Mouse (Mus musculus) C2C12 (cell line): ENCODE results near the gene Scn1b. TPM values are rescaled to one million over a fixed set of nuclear protein-coding genes. Genes with fewer than 3 reads are reported as not detected.
A peak's percentile ranks its signal among the peaks of the same experiment; 100 is the strongest.

Experiments used
- H3K27me3 ChIP-seq: one replicate; pipeline ENCODE4 v1.6.1; 2011; ENCODE audit not compliant: control insufficient read depth, insufficient read depth, insufficient read length
- H3K36me3 ChIP-seq: one replicate; pipeline ENCODE4 v1.6.1; 2011; ENCODE audit not compliant: control insufficient read depth, insufficient read depth
- H3K4me3 ChIP-seq: one replicate; pipeline ENCODE4 v1.5.1; 2011; ENCODE audit warnings: mild to moderate bottlenecking, control low read depth; ENCODE audit not compliant: poor library complexity, insufficient read depth, severe bottlenecking
- H3K79me2 ChIP-seq: one replicate; pipeline ENCODE4 v1.6.1; 2011; ENCODE audit not compliant: control insufficient read depth, insufficient read depth
- H3K79me3 ChIP-seq: one replicate; pipeline ENCODE4 v1.6.1; 2011; ENCODE audit warnings: low read depth, control low read depth
- H3ac ChIP-seq: one replicate; pipeline ENCODE3; 2011; ENCODE audit warnings: low read depth; ENCODE audit not compliant: control insufficient read depth, insufficient read length
- CEBPB ChIP-seq: IDR thresholded peaks from one replicate; pipeline ENCODE4 v1.6.1; 2011; ENCODE audit warnings: low read depth, mild to moderate bottlenecking, control low read depth, moderate library complexity
- CTCF ChIP-seq: IDR thresholded peaks from one replicate; pipeline ENCODE4 v1.5.1; 2011; ENCODE audit not compliant: control insufficient read depth, insufficient read depth, insufficient read length
- FOSL1 ChIP-seq: IDR thresholded peaks from one replicate; pipeline ENCODE4 v1.8.0; 2011; ENCODE audit warnings: mild to moderate bottlenecking, low read length; ENCODE audit not compliant: poor library complexity, insufficient read depth, severe bottlenecking
- MAX ChIP-seq: IDR thresholded peaks from one replicate; pipeline ENCODE4 v1.6.1; 2011; ENCODE audit warnings: mild to moderate bottlenecking, control low read depth
- MYOD1 ChIP-seq: IDR thresholded peaks from one replicate; pipeline ENCODE4 v1.6.1; 2011; ENCODE audit warnings: low read depth; ENCODE audit not compliant: control insufficient read depth, insufficient read length
- MYOG ChIP-seq: IDR thresholded peaks from one replicate; pipeline ENCODE4 v1.6.1; 2011; ENCODE audit not compliant: control insufficient read depth, insufficient read length; ENCODE audit errors: extremely low read depth
- USF1 ChIP-seq: IDR thresholded peaks from one replicate; pipeline ENCODE4 v1.6.1; 2011; ENCODE audit warnings: low read depth, mild to moderate bottlenecking, control low read depth, moderate library complexity
- polyA plus RNA-seq: library from polyadenylated mRNA; unstranded; fragments of >200 nt; fragmentation: generic; extraction: Trizol; gene quantifications from one replicate; pipeline ENCODE4 v1.2.1, GENCODE M21; 2012; ENCODE audit warnings: missing spikeins

Gene Scn1b
- polyA plus RNA-seq, 1 experiment, result 2.3 TPM

DNA sequence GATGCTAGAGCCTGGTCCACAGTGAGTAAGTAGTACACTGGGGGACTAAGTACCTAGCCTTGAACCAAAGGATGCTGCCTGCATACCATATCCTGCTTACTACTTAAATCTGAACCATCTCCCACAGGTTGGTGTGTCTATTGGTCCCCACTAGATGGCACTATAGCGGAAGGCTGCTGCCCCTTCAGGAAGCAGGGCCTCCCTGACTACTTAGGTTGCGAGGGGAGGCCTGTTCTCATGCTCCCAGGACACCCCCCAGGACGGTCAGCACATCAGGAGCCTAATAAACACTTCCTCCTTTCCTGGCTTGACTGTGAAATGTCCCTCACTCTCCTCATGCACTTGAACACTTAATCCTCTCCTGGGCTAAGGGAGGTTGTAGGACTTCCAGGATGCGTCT is 4.0 kb upstream of the Scn1b start:
- H3K4me3 ChIP-seq, result no peak overlapping the region
- TF ChIP-seq USF1 (no peak), MYOG (no peak), CTCF (peak; percentile 41)
- H3K79me3 ChIP-seq, result no peaks in the 10 kb centered on the region
- no peaks in the 10 kb centered on the region for H3K79me2 ChIP-seq
- peaks cover 6% of the 10 kb centered on the region for H3K27me3 ChIP-seq
- H3ac ChIP-seq, result no peak overlapping the region
- peaks cover 9% of the 10 kb centered on the region for H3K36me3 ChIP-seq

DNA sequence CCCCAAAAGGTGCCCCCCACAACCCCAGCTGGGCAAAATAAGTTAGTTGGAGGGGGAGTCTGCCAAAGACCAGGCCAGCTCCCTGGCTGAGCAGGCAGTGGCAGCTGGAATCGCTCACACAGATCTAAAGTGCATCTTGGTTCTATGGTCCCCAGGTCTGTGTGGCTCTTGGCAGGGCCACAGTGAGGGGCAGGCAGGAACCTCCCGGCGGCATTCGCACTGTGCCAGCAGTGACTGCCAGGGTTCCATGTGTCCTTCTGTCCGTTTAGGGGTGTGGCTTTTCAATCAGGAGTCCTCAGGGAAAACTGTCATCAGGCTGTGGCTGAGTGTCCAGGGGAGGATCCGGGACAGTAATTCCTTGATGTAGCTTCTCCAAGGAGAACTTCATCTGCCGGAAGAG is 3.4 kb upstream of the Scn1b start:
- no peaks in the 10 kb centered on the region for H3K79me2 ChIP-seq
- peaks cover 9% of the 10 kb centered on the region for H3K36me3 ChIP-seq
- H3ac ChIP-seq, result no peak overlapping the region
- peaks cover 7% of the 10 kb centered on the region for H3K27me3 ChIP-seq
- no peak overlapping the region for H3K4me3 ChIP-seq
- H3K79me3 ChIP-seq, result no peaks in the 10 kb centered on the region
- no peak for TF ChIP-seq MYOG
- no peak for TF ChIP-seq CTCF
- no peak for TF ChIP-seq FOSL1
- no peak for TF ChIP-seq USF1
- TF ChIP-seq MAX, result no peak
- TF ChIP-seq MYOD1, result no peak

DNA sequence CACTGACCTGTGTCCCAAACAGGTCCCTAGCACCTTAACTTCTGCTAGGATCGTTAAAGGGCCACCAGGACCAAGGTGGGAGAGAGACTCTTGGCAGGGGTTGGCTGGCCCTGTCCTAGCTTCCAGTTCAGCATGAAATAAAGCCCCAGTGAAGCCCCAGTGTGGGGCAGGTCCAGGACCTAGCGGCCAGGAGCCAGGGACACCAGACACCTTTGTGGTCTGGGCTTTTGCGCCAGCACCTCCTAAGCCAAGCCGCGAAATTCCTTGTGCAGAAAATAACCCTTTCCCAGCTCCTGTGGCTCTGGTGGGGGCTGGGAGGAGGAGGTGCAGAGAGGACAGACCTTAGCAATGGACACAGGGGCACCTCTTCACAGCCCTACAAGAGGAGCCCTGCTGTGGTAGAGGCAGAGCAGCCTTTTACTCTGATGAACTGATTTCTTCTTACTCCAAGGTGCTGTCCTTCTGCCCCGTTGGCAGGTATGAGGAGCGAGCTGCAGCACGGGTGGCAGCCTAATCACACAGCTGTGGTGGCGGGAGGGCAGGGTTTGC is 1.4 kb upstream of the Scn1b start:
- Histone ChIP-seq H3K79me2 (no peaks in the 10 kb centered on the region), H3K27me3 (peaks cover 11% of the 10 kb centered on the region)

DNA sequence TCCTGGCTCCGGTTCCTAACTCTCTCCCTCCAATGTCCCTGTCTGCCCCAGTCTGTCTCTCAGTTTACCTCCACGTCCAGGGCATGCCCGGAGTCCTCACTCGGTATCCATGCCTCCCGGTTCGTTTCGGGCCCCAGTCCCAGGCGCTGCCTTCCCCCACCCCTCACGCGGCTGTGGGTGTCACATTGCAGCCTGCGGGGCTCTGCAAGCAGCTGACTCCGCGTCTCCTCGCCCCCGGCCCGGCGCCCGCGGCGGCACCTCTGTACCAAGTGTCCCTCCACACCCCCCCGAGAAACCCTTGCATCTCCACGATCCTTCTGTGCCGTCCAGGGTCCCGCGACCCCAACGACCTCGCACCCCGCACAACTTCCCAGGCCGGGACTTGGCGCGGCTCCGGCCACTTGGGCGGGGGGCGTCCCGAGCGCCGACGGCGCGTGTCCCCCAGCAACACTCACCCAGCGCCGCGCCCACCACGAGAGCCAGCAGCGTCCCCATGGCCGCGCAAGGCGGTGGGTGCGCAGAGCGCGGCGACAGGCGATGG is 522 bp downstream of the Scn1b start:
- H3K79me3 ChIP-seq, result no peaks in the 10 kb centered on the region
- no peaks in the 10 kb centered on the region for H3K36me3 ChIP-seq
- TF ChIP-seq MYOD1, result no peak
- no peak for TF ChIP-seq CTCF
- H3K27me3 ChIP-seq, result peaks cover 11% of the 10 kb centered on the region
- no peaks in the 10 kb centered on the region for H3K79me2 ChIP-seq
- H3K4me3 ChIP-seq, result peak overlapping the region; percentile 25
- H3ac ChIP-seq, result peak overlapping the region; percentile 80

More for the DNA sequence above, 1.4 kb upstream of the Scn1b start:
- no peak overlapping the region for H3ac ChIP-seq
- H3K79me3 ChIP-seq, result no peaks in the 10 kb centered on the region
- peaks cover 9% of the 10 kb centered on the region for H3K36me3 ChIP-seq
- TF ChIP-seq FOSL1 (no peak), MAX (no peak), CTCF (no peak), MYOG (no peak), USF1 (no peak), MYOD1 (no peak), CEBPB (no peak)
- H3K4me3 ChIP-seq, result no peak overlapping the region

- no peak overlapping the region for H3ac ChIP-seq
- no peaks in the 10 kb centered on the region for H3K79me2 ChIP-seq
- no peak overlapping the region for H3K4me3 ChIP-seq
- no peak for TF ChIP-seq MYOD1
- TF ChIP-seq USF1, result no peak
- no peak for TF ChIP-seq CEBPB
- TF ChIP-seq MYOG, result no peak
- TF ChIP-seq CTCF, result no peak
- no peak for TF ChIP-seq MAX
- TF ChIP-seq FOSL1, result no peak
- H3K36me3 ChIP-seq, result no peaks in the 10 kb centered on the region
- H3K79me3 ChIP-seq, result no peaks in the 10 kb centered on the region
- peaks cover 11% of the 10 kb centered on the region for H3K27me3 ChIP-seq
Measured at GRCm38 (mm10) chr7:31125116-31125515, 1.7 kb downstream of the Scn1b start.

GRCm38 (mm10) chr7:31124381-31124780 is 2.4 kb downstream of the Scn1b start:
- H3K79me3 ChIP-seq, result no peaks in the 10 kb centered on the region
- peaks cover 15% of the 10 kb centered on the region for H3K27me3 ChIP-seq
- H3ac ChIP-seq, result no peak overlapping the region
- H3K36me3 ChIP-seq, result no peaks in the 10 kb centered on the region
- TF ChIP-seq FOSL1 (no peak), MAX (no peak), MYOD1 (no peak), CEBPB (no peak), MYOG (no peak), CTCF (no peak), USF1 (no peak)
- no peaks in the 10 kb centered on the region for H3K79me2 ChIP-seq
- H3K4me3 ChIP-seq, result no peak overlapping the region
